Mouse (Mus musculus) spleen, embryonic (tissue): ENCODE measurements around the gene 1700029H14Rik.

Experiments
- CTCF ChIA-PET: fragments of 350-600 bp; sonication (Branson Sonifier 250); formaldehyde crosslinking; loops from one replicate; lab custom pipeline; 2022; lab: Charles Lee

The 1700029H14Rik gene

DNA sequence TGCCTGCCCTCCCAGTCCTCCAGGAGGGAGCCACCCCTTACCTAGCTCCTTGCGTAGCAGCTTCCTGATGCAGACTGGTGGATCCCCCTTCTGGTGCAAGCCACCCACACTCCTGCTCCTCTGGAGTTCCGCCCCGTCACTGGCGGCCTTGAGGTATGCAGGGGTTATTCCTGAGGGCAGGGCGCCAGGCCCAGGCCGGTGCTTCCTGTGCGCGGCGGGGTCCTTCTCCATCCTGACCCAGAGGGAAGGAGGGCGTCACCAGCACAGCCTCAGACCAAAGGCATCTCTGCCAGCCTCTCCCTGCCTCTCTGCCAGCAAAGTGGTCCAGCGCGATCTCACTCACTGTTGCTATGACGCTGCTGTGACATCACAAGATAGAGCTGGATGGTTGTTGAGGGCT is at the start of gene 1700029H14Rik:
1700029H14Rik (minus strand) TSS at position 344 of the 400 bp plus-strand sequence.
- CTCF ChIA-PET, result interaction anchor here (0.7 kb wide), 1 partner anchor 490 kb away, joined by 7 read pairs; no protein-coding TSS in a partner anchor

DNA sequence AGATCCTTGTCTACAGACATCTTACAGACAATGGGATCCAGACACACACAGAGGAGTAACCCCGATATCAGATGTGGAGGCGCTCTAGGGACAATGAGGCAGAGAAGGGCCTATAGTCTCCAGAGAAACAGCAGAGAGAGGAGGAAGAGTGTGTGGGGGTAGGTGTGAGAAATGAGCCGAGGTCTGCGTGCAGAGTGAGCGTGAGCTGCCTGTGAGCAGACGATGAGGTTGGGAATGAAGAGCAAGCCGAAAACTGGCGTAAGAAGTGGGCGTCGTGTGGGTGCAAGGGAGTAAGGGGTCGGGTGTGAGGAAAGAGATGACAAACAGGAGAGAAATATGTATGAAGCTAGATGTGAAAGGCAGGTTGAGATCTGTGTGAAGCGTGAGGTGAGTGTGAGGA is 49.4 kb upstream of the 1700029H14Rik start:
- CTCF ChIA-PET, result interaction anchor here (0.6 kb wide), 1 partner anchor 56 kb away, joined by 15 read pairs; no protein-coding TSS in a partner anchor

DNA sequence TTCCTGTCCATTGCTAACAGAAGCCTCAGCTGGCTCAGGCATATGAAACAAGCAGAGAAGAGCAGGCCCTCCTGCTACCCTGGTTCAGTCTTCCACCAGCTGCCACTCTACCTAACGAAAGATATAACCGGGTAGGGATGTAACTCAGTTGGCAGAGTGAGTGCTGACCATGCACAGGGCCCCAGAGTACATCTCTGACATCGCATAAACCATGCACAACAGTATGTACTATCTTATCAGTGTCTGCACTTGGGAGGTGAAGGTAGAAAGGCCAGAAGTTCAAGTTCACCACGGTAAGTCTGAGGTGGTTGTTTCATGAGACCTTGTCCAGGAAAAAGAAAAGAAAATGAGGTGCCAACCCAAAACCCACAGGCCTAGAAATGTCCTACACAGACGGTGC is 47.7 kb upstream of the 1700029H14Rik start:
- CTCF ChIA-PET, result no interaction called here

DNA sequence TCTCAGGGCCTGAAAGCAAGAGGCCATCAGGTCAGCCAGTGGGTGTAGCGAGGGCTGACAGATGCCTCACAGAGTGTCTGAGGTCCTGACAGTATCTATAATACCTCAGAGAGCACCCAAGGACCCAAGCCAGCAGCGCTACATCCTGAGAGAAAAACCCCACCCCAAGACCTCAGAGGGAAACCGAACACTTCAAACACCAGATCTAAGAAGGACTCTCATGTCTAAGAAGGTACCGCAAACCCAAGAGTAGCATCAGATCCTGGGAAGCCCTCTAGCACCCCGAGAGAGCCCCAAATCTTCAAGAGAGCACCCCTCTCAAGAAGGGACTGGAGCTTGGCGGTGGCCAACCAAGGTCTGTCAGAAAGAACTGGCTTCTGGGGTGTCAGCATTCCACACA is 46.7 kb upstream of the 1700029H14Rik start:
- CTCF ChIA-PET, result no interaction called here

DNA sequence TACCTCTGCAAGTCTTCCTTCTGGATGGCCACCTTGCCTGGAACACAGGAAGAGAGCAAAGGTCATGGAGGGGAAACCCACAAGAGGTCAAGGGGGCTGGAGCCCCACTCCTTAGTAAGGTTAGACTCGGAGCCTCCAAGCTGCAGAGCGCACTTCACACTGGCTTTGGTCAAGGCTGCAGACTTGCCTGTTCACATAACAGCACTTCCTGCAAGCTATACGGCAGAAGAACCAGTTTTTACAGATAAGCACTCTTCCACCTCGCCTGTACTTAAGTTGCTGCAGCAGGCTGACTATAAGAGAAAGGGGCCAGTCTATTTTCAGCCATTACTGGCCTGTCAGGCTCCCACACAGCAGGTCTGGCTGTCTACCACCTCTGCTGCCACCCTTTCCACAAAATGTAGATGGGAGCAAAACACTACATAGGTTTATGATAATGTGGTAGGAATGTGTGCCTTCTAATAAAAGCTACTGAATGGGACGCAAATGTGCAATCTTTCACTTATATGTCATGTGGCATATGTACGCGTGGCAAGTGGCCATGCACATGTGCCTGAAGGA is 43.7 kb upstream of the 1700029H14Rik start:
- CTCF ChIA-PET, result interaction anchor here (0.7 kb wide), 1 partner anchor 39 kb away, joined by 4 read pairs; no protein-coding TSS in a partner anchor

DNA sequence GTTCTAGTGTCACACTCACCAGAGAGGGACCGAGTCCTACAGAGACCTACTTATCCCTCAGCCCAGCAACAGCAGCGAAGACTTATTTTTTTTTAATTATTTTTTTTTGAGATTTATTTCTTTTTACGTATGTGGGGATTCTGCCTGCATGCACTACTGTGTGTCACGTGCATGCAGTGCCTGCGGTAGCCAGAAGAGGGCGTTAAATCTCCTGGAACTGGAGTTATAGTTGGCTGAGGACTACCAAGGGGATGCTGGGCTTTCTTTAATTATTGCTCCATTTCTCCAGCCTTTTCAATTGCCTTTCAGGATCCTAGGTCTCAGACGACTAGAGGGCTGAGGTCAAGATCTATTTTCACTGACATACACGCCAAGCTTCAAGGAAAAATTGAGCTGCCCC is 40.4 kb upstream of the 1700029H14Rik start:
- CTCF ChIA-PET, result no interaction called here

DNA sequence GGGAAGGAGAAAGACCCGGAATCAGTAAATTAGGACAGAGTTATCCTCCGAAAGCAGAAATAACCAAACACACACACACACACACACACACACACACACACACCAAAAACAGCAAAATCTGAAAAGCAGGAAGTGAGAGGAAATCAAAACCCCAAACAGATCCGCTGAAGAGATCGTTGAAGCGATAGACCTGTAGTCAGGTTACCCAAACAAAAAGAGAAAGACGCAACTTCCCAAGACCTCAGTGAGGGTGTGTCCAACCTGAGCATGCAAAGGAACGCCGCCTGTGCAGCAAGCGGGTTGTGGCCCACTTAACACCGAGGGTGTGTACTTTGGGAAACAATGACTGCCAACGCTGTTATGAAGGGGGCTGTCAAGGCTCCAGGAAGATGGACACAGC is 38.9 kb upstream of the 1700029H14Rik start:
- CTCF ChIA-PET, result interaction anchor here (0.6 to 1.0 kb wide), 2 partner anchors 78 to 208 kb away, joined by 3 to 5 read pairs; no protein-coding TSS in a partner anchor

DNA sequence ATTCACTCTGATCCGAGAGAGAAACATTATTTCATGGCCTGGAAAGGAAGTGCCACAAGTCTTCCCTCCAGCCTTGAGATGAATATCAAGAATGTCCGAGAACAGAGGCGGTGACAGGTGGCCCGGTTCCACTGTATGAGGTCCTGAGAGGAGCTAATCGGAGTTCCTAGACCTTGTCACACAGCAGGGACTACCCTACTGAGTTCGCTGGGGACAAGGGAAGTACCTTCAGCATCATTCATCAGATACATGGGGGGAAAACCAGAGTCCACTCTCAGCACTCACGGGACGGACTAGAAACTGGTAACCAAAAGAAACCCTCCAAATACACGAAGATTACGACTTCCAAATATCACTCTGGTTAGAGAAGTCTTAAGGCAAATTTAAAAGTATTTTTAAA is 38.5 kb upstream of the 1700029H14Rik start:
- CTCF ChIA-PET, result interaction anchor here (0.6 to 1.0 kb wide), 2 partner anchors 79 to 207 kb away, joined by 3 to 5 read pairs; no protein-coding TSS in a partner anchor

DNA sequence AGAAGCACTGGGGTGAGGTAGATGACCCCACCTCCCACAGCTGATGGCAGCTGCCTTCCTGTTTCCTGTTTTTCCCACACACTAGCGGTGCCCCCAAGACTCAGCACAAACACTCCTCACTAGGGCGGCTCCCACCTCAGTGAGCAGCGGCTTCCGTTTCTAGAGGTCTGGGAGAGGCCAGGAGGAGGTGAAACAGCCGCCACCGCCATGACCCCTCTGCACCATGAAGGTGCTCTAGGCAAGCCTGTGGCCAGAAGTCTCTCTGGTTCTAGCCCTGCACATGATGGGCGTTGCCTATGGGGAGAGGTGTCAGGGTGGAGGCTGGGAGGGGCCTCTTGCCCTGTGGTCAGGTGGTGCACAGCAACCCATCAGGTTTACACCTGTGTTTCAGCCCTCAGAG is 37.9 kb upstream of the 1700029H14Rik start:
- CTCF ChIA-PET, result no interaction called here

DNA sequence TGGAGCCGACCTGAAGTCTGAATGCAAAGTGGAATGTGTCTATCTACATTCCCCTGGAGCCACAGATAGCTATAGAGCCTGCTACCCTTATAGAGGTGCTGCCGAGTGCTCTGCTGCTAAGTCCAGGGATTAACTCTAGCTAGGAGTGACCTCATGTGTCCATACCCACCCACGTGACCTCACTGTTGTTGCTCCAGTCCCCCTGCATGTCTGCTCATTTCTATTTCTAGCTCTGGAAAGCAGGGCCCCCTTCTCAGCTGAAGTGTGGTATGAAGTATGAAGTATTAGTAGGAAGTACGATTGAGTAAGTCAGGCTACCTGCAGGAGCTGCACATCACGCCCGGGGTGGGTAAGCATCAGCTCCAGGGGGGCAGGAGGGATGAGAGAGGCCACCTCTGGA is 35.5 kb upstream of the 1700029H14Rik start:
- CTCF ChIA-PET, result interaction anchor here (1.3 kb wide), 1 partner anchor 46 kb away, joined by 3 read pairs; no protein-coding TSS in a partner anchor

DNA sequence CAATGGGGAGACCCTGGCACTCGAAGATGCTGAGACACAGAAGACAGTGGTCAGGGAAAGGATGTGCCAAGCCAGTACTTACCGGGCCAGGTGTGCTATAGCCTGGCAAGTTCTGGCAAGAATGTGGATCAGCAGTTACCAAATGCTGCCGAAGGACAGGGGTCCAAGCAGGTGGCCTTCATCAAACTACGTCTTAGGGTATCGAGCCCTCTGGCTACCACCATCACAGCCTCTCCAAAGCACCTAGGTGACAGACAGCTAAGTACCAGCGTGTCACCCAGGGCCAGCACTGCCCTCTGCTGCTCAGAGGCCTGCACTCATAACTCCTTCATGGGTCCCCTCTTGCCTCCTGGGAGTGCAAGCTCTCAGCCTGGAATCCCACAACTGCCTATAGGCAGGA is 33.6 kb upstream of the 1700029H14Rik start:
- CTCF ChIA-PET, result no interaction called here

DNA sequence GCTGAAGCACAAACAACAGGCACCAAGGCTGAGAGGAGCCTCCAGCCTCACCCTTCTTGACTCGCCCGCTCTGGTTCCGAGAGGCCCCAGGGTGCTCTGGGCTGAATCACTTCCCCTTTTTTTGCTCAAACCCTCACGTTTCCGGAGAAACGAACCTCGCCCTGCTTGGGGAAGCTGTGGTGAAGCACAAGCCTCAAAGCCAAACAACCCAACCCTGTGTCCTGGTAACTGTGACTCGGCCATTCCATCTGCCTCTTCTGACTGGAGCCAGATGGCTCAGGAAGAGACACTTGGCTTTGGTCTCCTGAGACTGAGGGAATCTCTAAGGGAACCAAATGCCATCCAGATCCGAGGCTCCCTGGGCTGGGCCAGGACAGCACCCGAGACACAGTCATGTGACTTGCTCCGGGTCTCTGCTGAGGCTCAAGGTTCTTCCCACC is 32.6 kb upstream of the 1700029H14Rik start:
- CTCF ChIA-PET, result no interaction called here

DNA sequence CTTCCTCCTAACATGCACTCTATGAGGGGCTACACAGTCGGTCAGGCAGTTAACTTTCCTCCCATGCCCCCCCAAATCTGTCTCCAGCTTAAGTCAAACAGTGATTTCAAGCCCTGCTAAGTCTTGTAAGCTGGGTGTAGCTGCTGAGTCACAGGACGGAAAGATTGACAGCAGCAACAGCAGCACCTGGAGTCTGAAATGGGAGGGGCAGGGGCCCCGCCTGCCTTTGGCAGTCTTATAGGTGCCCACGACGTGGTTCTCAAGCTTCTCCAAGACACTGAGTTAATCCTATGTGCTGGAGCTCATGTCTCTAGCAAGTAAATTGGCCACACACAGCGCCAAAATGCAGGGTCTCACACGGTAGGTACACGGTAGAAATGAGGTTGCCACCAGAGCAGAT is 31.1 kb upstream of the 1700029H14Rik start:
- CTCF ChIA-PET, result no interaction called here

DNA sequence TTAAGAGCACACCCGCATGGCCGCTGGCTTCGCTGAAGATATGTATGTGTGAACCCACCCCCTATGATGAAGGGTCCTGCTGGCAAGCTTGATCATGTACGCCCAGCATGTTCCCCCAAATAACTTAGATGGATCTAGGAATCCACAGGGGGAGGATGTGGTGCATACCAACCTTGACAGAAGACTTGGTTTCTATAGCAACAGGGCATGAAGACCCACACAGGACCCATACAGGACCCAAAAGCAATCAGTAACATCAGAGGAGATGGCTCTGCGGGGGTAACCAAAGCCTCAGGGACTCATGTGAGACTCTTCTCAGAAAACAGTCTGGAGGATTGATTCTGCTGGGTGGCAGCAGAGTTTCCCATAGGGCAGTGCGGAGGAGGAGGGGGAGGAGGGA is 29.0 kb upstream of the 1700029H14Rik start:
- CTCF ChIA-PET, result no interaction called here

DNA sequence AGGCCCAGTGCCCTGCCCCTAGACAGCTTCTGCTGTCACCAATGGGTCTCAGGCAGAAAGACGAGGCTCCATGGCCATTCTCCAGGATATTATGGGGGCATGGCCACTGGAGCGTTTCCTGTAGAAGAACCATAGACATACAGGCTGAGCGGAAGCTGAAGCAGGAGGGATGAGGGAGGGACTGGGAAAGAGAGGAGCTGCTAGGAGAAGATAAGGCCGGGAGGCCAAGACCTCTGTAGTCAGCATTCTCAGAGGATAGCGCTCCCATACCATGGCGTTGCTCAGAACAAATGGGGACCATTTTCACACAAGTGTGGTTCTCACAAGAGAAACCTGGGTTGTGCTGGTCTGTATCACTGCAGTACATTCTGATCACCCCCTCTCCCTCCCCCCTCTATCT is 26.8 kb upstream of the 1700029H14Rik start:
- CTCF ChIA-PET, result no interaction called here

DNA sequence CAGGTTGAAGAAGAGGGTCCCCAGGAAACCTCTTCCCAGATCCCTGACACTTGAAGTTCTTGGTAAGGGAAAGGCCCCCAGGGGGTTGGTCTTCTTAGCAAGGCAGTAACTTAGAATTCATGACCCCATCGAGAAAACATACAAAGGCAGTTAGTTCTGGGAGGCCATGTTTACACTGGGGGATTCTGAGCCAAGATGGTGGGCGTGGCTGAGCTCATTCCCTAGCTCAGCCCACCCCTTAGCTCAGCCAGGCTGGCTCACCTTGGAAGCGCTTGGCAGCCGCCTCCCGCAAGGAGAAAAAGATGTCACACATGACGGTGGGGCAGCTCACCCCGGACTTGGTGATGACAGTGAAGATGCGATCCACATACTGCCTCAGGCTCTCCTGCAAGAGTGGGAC is 22.4 kb upstream of the 1700029H14Rik start:
- CTCF ChIA-PET, result interaction anchor here (0.5 kb wide), 1 partner anchor 9 kb away, joined by 4 read pairs; no protein-coding TSS in a partner anchor

DNA sequence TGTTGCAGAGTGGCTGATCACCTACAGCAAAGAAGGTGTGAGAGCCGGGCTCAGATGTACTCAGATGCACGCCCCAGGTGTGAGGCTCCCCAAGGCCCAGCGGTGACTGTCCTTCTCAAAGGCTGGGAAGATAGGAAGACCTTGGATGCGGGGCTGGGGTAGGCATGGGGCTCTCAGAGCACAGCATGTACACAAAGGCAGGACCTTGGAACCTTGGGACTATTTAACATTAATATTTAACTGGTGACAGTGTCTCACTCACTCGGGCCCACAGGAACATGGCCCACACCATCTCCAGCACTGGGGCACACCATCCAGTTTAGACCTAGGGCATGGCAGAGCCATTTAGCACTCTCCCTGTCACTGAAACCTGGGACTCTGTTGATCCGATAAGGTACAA is 15.6 kb upstream of the 1700029H14Rik start:
- CTCF ChIA-PET, result no interaction called here

DNA sequence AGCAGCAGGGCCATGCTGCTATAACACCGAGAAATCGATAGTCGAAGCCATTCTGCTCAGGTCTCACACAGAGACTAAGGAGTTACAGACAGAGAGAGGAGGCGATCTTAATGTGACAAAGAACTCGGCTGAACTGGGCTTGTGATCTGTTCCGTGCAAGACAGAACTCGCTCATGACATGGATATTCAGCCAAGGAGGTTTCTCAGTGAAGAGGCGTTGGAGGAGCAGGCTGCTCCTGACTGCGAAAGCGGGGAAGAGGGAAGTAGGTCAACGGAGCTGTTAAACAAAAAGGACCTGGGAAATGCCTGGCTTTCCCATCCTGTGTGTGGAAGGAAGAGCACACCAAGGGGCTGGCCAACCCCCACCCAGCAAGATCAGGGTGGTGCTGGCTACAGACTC is 9.7 kb upstream of the 1700029H14Rik start:
- CTCF ChIA-PET, result interaction anchor here (0.6 kb wide), 1 partner anchor 155 kb away, joined by 3 read pairs; no protein-coding TSS in a partner anchor

DNA sequence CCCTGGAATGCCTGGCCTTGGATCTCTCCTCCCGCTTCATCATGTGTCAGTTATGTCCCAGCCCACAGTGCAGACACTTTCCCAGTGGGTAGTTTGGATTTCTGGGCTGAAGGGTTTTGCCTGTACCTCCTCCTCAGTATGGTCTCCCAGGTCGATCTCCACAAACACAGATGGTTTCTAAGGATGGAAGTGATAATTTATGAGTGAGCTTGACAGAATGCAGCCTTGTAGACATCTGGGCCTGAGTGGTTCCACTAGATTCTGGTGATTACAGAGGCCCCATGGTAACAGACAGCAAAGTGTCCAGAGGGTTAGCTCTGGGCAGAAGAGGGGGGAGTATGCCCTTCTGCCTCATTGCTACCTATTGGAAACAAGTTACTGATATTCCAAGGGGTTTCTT is 4.7 kb downstream of the 1700029H14Rik start:
- CTCF ChIA-PET, result no interaction called here

DNA sequence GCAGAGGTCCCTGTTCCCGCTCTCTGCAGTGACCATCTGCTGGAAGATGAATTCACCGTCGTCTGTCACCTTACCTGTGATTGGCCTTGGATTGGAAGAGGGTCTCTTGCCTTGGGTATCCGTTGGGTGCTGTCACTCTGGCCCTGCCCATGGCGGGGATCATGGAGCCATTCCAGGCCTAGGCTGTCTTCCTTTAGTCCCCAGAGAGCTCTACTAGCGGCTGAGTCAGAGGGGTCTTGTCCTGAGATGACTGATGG is 10.8 kb downstream of the 1700029H14Rik start:
- CTCF ChIA-PET, result interaction anchor here (0.8 to 1.4 kb wide), 2 partner anchors 11 to 47 kb away, joined by 3 read pairs; no protein-coding TSS in a partner anchor

DNA sequence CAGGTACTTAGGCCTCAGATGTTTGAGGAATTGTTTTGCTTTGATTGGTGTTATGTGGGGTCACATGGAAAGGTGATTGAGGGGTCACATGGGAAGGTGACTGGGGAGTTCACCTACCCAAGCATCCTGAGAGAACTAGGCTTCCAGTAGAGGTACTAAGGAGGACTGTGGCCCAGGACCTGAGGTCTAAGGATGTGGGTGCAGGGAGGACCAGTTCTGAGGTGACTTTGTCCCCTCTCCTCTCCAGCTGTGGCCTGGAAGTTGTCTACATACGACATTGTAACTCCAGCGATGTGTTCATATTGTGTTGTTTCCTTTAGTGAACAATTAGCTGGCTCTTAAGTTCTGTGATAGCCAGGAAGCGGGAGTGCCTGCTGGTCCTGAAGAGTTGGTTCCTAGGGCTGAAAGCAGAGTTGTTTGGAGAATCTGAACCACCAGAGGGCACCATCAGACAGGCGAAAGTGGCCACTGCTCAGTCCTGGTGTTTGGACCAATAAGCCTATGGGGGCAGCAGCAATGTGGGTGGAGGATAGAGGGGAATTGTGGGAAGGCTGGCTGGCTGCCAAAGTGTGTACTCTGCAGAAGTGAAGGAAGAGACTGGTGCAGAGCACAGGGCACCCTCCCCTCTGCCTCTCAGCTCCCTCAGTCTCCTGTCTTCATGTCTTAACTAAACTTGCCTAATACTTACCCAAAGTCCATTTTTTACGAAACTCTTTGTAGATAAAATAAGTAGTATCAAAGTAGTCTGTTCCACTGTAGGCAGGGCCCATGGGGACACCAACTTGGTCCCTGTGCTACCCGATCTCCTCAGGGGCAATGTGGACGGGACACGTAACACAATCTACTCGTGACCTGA is 11.3 kb downstream of the 1700029H14Rik start:
- CTCF ChIA-PET, result interaction anchor here (0.6 to 1.4 kb wide), 4 partner anchors 12 to 205 kb away, joined by 3 read pairs; no protein-coding TSS in a partner anchor

DNA sequence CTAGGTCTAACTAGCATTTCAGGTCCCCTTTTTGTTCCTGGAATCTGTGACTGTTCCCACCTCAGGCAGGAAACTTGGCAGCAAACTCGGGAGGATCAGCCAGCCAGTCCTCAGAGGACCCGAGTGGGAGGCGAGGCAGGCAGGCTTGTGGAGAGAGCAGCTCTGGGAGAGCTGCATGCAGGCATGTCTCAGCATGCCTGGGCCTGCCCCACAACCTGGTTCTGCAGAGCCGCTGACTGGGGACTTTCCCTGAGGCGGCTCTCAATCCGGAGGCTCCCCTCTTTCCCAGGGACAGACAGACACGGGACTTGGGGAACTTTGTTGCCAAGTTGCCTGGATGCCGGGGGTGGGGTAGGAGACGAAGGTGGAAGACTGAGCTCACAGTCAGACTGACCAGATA is 13.4 kb downstream of the 1700029H14Rik start:
- CTCF ChIA-PET, result no interaction called here

DNA sequence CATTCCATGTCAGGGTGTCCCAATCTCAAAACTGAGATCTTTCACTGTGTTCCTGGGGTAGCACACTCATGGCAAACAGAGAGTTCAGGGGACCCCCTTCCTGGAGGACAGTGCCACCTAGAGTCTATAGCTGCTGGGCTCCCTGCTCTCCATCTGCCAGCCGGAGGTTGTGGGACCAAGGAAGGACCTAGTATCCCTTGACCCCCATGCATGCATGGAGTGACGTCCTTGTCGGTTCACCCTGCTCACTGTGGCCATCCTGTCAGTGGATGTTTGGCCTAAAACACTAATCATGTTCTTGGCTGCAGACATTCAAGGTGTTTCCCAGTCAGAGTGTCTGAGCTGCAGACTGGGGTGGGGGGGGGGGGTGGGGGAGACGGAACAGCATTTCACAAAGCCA is 14.0 kb downstream of the 1700029H14Rik start:
- CTCF ChIA-PET, result no interaction called here
